Mouse (Mus musculus): ENCODE data around the gene Tmtc1.
A peak's percentile ranks its signal among the peaks of the same experiment; 100 is the strongest.

Gene Tmtc1

DNA sequence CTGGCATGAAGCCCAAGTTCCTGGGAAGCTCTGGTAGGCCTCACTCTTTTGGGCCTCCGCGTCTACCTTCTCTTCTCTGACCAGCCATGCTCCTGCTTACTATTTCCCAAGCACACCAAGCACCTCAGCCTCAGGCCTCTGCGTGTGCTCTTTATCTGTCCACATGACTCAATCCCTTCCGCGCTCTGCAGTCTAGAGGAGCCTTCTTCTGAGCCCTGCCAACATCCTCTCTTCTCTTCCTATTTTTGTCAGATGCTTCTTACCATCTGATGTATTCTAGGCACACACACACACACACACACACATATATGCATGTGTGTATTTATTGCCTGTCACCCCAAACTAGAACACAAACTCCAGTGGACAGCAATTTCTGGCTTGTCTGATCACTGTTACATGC is 202.5 kb downstream of the Tmtc1 start:
- no peak for DNase-seq (ENCODE audit: low spot score)

DNA sequence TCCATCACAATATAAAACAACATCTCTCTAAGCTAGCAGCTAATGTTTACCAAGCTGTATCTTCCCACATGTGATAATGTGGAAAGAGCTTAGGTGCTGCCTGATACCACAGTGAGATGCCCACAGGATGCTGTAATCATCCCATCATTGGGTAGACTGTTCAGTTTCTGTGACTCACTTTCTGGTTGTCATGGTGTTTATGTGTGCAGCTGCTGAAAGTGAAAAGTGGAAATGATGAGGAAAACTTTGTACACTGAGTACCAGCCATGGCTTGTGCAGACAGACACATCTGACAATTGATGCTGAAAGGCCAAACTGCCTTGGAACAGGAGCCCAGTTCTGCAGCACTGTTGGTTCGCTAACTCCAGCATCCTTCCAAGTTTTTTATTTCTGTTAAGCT is 204.9 kb downstream of the Tmtc1 start:
- DNase-seq (ENCODE audit: low spot score) = no peak

DNA sequence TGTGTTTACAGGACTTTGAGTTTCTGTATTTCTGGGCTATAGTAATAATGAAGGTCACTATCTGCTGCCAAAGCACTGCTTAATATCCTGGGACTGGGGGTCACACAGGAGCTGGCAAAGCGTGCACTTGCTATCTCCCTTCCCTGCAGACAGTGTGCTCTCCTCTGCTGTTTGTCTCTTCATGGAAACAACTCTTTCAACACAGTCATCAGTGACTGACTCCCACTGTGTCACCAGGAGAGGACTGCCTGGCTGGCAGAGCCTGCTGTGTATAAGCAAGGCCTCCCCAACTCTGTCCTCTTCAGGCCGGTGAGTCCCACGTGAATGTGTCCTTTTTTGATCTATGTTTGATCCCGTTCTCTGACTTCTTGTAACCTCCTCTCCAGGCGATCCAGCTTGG is 206.7 kb downstream of the Tmtc1 start:
- DNase-seq (ENCODE audit: low spot score) = no peak

DNA sequence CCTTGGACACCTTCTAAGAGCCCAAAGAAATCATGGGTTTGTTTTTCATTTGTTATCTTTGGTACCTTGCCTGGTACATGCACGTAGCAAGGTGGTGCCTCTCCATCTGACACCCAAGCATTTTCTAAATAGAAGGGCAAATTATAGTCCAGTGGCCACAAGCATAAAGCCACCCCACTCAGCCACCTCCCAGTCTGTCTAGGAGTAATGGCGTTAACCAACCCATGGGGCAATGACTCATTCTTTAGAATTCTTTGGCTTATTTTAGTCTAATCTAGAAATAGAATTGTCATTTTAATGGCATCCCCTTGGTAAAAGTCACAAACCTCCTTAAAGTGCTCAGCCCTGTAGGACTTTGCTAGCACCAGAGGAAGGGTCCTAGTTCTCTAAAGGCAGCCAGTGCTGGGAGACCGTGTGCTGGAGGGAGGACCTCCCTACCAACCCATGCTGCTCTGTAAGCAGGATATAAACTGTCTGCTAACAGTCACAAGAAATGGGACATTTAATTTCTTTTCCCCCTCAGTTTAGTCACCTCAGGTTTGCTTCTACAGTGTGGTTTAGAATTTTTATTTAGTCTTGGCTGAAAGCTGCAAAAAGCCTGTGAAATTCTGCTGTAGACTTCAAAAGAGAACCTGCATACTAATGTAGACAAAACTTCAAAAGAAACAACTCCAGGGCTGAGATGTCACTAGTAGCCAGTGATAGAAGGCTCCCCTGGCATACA is 209.9 kb downstream of the Tmtc1 start:
- DNase-seq (ENCODE audit: low spot score) = no peak

DNA sequence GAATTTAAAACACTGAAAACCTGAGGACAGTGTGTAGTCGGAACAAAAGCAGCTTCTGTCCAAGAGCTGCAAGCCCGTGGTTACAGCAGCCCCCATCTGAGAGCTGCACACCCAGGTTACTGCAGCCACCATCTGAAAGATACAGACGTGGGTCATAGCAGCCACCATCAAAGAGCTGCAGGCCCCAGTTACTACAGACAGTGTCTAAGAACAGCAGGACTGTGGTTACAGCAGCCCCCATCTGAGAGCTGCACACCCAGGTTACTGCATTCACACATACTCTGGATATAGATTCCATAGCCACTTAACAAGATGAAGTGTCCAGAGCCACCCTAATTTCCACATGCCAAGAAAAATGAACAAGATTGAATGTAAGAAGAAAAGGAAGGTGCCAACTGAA is 216.6 kb downstream of the Tmtc1 start:
- DNase-seq (ENCODE audit: low spot score) = no peak

DNA sequence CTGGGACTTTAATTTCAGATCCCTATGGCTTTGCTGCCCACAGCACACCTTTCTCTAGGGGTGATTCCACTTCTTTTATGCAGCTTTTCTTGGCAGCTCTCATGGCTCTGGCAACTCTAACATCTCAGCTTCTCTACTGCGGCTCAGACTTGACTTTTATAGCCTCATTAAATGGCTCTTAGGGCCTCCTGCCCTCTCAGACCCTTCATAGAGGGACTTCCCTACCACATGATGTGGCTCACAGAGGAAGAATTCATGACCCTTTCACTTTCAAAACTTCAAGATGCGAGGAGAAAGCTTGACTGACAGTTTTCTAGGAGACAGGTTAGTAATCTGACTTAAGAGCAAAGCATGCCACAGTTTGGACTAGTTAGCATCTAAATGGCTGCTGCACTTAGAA is 221.5 kb downstream of the Tmtc1 start:
- DNase-seq (ENCODE audit: low spot score) = no peak

DNA sequence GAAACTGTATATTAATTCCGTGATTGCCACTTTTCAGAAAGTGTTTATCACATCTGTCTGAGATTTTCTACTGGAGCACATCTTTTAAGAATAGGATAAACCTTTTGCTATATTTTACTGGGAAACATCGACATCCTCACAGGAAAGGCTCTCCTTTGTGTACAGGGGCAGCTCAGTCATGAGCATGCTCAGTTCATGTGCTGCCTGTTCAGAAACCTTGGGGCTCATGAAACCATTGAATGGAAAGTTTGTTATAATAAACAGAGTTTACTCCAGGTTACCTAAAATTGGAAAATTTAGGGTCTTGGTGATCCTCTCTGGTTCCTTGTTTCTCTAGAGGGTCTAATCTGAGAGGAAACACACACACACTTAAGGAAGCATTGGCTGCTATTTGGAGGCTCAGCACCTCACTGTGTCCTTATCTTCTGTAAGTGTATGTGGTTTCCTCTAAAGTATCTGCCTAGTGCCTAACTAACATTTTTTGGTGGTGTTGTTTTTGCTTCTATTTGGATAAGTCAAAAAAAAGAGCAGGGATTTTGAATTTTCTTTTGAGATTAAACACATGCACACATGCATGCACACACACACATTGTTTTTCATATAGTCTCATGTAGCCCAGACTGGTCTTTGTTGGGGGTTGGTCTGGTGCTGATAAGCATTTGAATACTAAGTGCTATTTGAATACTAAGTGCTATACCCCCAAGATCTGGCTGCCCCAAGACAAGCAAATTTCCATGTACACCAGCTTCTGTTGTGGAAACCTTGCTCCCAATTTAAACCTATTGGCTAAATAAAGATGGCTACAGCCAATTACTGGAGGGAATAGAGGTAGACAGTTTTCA is 225.7 kb downstream of the Tmtc1 start:
- DNase-seq (ENCODE audit: low spot score) = no peak

DNA sequence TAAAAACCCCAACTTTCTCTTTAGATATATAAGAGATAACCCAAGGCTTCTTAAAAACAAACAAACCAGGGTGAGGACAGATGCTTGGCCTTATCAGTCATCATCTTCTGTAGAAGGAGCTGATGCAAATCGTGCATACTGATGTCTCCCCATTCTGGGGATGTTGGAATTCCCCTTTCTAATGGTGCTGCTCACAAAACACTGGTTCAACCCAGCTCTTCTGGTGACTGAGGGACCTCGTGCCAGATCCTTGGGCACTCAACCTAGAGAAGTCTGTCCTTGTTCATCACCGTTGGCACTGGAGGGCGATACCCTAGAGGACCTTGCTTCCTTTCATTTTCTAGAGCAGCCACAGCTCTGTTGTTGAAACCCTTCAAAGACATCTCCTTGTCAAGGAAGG is 227.4 kb downstream of the Tmtc1 start:
- DNase-seq (ENCODE audit: low spot score) = no peak

DNA sequence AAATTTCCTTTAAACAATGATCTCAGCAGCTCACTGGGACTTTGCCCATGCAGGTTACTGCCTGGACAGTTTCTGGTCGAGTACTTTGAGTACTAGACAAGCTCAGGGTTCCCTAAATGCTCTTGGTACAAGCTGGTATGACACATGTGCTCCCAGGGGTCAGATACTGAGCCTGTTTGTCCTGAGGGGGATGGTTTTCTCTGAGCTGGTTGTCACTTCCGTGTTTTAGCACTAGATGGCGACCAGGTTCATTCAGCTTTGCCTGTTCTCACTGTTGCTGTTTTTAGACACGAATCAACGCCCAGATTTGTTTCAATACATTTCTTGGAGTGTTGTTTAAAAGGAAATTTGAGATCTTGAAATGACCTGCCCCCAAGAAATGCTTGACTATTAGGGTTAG is 229.4 kb downstream of the Tmtc1 start:
- DNase-seq (ENCODE audit: low spot score) = peak; percentile 84

DNA sequence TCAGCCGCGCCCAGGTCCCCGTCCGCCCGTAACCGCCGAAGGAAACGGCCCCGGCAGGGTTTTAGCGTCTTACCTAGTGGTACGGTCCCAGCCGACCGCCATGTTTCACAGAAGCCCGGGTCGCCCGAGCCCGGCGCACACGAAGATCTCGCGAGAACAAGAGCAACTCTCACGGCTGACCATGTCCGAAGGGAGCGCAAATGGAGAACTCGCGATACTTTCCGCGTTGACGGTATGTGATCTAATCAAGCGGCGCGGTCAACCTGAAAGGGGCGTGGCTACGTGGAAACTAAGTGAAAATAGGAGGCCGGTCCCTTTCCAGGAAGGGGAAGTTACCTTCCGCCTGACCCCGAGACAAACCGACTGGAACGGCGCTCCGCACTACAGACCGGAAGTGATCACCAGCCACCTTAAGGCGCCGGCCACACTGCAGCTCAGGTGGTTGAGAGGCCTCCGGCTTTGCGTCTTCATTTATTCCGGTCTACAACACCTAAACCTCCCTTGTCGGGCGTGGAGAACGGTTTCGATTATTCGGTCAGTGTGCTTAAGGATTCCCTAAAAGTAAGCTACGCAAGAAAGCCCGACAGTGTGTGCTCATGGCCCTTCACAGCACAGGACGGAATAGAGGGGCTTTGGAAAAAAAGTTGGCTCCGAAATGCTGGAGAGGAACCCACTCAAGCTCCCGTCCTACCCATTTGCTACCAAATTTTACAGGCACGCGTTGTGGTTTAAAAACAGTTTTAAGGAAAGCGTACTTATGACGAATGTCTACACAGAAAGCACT is 232.1 kb downstream of the Tmtc1 start, which contains the start of gene Ergic2:
TSS of gene Ergic2 (minus strand) at position 478 of the 784 bp plus-strand sequence.
- peak; percentile 100 for DNase-seq (ENCODE audit: low spot score)

DNA sequence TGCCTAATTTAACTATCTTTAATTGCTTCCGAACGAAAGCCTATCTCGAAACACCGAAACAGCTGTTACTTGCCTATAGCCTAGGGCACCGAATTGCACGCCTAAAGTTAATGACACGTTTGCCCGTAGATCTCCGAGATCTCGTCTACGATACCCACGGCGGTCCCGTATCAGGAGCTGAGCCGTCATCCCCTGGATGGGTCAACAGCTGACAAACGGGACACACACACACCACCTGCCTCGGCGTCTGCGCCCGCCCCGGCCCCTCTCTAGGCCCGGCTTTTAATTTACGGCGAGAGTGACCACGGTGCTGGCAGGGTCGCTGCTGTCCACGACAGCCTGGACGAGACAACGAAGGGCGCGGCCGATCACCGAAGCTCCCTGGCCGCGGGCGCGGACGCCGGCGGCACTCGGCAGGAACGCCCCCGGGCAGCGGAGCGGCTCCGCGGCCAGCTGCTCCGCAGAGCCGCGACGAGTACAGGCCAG is 232.8 kb downstream of the Tmtc1 start:
- peak; percentile 32 for DNase-seq (ENCODE audit: low spot score)

DNA sequence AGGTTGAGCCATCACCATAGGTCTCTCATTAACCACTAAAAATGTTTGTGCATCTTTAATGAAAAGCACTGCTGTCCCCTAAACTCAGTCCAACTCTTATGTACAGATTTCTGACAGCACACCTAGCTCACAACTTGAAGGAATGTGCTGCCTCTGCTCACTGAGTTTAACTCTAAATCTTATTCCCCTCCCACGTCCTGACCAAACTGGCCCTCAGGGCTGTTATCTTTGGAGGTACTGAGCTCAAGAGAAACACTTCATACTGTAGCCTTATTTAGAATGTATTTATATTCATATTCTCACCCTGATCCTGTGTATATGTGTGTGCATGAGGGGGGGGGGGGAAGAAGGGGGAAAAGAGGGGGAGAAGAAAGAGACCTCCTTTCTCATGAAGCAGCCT is 236.7 kb downstream of the Tmtc1 start:
- DNase-seq (ENCODE audit: low spot score) = no peak

DNA sequence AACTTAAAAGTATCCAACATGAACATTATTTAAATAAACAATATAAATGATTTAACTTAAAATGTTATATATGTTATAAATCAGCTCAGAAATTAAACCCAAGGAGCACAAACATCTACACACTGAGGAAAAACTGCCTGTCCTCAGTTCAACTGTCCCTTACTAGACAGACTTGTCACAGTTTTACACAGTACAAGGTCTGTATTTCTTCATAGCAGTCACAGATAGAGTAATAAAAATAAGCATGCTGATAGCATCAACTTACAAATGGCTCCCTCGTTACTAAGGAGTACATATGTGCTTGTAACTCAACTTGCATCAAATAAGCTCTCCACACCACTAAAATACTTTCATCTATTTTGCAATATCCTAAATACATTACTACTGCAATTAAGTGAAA is 239.1 kb downstream of the Tmtc1 start:
- DNase-seq (ENCODE audit: low spot score) = no peak

DNA sequence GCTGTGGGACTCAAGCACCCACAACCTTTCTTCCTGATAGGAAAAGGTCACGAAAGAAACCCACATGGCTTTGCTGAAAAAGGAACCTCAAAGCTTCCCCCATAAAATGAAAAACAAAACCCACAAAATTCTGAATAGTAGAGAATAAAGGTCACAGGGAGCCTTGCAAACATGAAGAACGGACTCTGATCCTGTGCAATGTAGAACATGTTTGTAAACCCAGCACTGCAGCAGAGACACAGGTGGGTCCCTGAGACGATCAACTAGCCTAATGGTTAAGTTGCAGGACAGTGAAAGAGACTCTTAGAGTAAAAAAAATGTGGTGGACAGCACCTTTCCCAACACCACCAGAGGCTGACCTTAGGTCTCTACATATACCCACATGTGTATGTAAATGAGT is 244.5 kb downstream of the Tmtc1 start:
- no peak for DNase-seq (ENCODE audit: low spot score)

DNA sequence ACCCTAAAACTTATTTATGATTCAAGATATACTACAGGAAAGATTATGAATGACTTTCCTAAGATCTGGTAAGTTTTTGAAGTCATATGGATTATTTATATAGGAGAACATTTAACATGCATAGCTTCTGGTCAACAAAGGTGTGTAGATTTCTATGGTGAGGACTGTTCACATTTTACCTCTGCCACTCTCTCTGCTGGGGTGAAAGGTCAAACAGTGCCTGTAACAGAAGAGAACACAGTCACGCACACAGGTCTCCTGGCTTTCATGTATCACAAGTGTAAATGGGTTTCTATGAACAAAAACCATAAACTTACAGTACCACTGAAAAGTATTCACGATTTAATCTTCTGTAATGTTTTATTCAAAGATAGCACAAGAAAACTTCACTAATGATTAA is 245.0 kb downstream of the Tmtc1 start:
- DNase-seq (ENCODE audit: low spot score) = no peak

DNA sequence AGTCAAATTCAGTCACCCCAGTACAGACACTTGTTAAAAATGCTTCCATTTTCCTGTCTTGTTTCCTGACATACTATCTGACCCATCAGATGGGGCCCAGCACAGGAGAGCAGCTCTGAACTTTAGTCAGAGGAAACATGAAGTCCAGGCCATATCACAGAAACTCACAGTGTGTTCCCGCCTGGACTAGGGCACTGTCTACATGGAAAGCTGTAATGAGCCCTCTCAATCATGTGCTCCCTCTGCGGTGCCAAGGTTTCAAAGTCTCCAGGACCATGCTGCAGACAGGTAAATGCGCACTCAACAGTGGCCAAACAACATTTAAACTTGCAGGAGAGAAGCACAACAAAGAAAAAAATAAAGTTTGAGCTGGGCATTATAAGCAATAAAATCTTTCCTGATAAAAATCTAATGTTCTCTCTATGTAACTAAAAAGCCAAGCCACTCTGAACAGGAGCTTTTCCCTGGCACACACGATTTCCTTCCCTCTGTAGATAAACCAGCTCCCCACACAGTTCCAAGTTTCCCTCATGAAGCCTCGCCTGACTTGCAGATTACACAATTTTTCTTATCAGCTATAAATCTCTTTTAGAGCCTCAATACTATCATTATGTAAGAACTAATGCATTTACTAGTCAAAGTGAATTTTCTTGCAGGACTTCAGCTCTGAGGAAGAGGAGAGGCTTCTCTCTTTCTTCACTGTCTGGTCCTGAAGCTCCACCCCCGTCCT is 250.1 kb downstream of the Tmtc1 start:
- no peak for DNase-seq (ENCODE audit: low spot score)

DNA sequence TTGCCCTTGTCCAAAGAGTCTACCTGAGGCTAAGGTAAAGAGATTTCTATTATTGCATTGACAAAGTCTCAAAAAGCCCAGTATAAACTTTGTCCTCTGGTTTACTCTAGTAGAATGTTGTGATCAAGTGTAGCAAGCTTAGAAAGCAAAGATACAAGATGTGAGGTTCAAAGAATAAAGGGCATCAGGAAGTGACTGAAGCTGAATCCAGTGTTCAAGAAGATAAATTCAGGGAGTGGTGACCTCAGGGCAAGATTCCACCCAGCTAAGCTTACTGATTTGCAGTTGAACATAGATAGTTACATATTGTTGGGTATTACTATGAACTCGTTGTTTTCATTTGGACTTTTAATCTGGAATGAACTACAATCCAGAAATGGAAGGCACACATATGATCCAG is 258.5 kb downstream of the Tmtc1 start:
- DNase-seq (ENCODE audit: low spot score) = no peak
